Mouse (Mus musculus) layer of hippocampus, adult 8-10 months (tissue): ENCODE results near the gene Gm49325. TPM values are rescaled to one million over a fixed set of nuclear protein-coding genes. Genes with fewer than 3 reads are reported as not detected.
A peak's percentile ranks its signal among the peaks of the same experiment; 100 is the strongest.

Source experiments
- DNase-seq, 2 experiments: peaks; one replicate each; pipeline ENCODE4 v3.0.0; 2022; ENCODE audit warnings: low spot score in 2 of 2
- total RNA-seq, 4 experiments: library from RNA; stranded (reverse); gene quantifications; 2 replicates each; pipeline ENCODE4 v1.2.4; 2022

Gene Gm49325
- total RNA-seq, 4 experiments from 2014 or later = 7.6 to 33.3 (median 12.1) TPM

DNA sequence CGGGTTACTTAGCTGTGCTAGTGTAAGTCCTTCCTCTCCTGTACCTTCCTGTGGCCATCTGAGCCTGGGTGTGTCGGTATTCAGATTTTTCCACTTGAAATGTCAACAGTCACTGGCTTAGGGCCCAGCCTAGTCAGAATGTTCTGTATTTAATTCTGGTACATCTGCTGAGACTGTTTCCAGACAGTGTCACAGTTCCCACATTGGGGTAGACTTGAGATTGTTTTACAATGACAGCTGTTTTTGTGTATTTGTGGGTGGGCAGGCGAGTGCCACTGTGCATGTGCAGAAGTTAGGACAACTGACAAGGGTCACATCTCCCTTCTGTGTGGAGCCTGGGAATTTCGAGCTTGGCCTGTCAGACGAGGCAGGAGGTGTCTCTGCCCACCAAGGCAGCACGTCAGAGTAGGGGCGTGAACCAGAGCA is 18.6 kb downstream of the Gm49325 start:
- DNase-seq = peak; percentile 68 to 71

DNA sequence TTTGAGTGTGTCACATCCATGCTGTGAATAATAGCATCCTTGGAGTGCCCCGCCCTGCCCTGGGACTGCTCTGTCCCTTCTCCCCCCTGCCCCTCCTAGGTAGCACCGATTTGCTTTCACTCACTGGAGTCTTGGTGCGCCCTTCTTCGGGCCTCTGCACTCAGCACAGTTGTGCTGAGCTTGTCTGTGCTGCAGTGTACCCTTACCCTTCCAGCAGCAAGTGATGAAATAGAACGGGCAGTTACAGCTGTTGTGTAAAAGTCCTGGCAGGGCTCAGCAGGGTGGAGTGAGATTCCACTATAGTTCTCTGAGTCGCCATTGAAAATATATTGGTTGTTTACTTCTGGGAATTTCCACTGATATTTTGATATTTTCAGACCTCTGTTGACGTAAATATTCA is 20.0 kb downstream of the Gm49325 start:
- DNase-seq = no peak

DNA sequence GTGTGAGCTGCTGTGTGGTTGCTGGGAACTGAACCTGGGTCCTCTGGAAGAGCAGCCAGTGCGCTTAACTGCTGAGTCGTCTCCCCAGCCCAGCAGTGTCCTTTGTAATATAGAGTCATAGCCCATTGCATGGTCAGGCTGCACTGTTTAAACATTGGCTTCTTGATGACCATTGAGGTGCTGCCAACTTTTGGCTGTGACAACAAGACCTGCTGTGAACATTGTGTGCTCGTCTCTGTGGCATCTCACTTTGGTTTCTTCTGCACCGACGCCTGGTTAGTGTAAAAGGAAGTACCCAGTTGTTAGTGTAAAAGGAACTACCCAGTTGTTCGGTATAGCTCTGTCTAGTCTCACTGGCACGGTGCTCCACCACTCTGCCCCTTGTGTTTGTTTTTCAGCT is 20.6 kb downstream of the Gm49325 start:
- DNase-seq = no peak

DNA sequence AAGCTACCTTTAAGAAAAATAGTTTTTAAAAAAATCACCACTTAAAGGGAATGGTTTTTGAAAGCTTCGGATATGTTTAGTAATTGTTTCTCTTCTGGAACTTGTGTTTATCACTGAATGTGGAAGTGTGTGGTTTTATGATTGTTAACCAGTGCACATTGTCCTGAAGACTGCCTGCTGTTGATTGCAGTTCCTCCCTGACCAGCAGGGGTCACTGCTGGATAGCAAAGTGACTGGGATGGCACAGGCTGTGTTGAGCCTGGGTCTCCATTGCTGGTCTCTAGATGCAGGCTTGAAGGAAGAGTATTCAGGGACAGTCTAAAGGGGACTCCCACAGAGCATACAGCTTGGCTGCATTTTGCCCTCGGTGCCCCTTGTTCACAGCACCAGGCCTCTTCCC is 21.5 kb downstream of the Gm49325 start:
- DNase-seq = peak; percentile 65 to 87

DNA sequence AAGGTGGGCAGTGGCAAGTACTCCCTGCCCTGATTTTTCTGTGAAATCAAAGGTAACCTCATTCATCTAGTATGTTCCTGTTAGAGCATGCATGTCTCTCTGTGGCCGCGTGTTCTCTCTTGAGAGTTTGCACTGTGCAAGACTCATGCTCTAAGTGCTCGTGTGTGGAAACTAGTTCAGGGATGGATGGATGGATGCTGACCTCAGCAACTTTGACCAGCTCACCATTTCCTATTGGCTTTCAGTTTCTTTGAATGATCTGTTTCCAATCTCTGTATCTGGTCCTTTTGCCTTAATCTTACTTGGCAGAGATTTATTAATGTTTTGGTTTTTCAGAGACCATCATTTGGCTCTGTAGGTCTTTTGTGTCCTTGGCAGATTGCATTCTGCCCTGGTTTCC is 23.2 kb downstream of the Gm49325 start:
- DNase-seq = no peak

DNA sequence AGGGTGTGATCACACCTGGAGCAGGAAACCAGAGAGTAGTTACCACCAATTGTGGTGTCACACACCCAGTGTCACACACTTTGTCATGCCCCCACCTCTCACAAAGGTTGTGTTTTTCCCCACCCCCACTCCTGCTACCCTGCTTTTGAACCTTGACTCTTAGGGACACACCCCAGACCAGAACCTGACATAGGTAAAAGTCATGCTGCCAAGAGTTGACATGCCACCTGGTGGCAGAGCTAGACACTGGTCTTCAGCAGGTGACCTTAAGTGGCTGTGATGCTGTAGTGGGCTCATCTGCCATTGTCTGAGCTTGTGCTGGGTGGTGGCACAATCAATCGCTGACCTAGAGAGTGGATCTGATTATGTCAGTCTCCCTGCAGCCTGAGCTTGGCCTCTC is 24.0 kb downstream of the Gm49325 start:
- no peak for DNase-seq

DNA sequence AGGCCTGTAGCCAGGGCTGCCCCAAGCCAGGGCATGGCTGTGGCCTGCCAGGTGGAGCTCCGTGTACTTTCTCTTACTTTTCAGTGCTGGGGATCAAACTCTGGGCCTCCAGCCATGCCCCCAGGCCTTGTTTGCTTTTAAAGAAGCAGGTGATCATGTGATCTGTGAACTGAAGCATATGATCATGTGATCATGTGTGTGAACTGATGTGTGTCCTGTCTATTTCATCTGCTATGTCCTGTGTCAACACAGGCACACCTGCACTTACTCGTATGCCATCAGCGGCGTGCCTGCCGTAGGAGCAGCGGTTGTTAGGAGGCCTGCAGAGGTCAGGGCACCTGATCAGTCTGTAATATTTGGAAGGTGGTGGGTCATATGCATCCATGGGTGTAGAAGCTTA is 28.0 kb downstream of the Gm49325 start:
- no peak for DNase-seq

DNA sequence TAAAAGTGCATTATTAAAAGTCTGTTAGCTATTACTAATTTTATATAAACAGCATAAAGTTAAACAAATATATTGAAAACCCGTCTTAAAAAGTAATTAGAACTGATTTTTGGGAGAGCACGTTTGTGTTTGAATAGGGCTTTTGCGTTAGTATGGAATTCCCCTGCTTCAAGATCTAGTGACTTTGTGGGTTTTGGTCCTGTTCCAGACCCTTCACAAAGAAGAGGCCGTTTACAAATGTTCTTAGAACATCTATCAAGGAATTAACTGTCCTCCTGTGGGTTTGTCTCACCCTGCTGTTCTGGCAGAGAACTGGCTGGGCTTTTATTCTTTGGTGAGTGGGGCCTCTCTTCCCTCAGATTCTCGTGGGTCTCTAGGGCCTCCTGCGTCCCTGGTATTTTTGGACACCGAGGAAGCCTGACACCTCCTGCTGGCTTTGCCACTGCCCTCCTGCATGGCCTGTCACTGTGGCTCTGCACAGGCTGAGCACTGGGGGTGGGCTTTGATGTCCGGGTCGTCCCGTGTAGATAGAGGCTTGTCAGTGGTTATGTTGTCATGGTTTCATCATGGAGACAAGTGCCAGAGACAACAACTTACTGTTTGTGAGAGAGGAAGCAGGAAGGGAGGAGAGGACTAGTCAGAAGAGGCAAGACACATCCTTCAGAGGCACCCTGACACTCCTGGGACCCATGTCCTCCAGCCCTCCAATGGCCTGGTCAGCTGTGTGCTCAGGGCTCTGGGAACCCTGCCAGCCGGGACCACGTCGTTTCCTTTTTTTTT is 28.6 kb downstream of the Gm49325 start:
- DNase-seq = no peak

DNA sequence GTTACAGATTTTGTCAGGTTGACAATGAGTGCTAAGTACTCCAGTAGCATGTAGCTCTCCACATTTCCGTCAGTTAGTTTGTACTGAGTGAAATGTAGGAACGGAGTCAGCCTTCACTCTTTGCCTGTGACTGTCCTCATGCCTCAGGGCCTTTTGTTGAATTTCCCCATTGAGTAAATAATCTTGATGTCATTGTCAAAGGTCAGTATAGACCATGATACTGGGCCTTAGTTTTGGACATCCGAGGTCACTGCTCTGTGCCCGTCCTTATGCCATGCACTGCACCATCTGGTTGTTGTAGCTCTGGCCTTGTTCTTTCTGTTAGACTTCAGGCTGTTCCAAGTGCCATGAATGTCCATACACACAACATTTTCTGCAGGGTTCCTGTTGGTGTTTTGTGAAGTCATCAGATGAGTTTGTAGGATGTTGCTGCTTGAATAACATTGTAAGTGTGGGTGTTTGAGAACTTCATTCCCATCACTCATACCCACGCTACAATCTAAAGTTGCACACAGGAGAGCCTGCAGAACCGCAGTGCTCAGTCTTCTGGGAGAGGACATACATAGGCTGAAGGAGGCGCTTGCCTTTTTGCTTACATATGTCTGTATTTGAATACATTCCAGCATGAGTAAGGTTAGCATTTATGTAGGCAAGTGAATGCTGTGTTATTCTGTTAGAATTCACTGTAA is 30.4 kb downstream of the Gm49325 start:
- DNase-seq = no peak

DNA sequence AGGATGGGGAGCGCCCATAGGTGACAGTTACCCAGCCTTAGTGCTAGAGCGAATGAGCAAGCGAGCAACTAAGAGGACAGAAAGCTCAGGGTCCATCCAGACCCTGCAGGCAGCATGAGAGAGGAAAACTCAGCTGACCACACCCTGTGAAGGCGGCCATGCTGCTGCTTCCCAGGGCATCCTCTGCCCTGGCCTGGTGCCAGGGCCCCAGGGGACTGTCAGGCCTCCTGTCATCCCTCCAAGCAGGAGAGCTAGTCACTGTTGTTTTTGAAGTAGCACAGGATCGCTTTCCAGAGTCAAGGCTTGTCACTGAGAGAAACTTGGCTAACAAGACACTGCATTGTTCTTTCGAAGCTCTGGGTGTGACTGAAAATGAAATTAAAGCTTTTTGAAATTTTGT is 33.0 kb downstream of the Gm49325 start:
- DNase-seq = no peak

DNA sequence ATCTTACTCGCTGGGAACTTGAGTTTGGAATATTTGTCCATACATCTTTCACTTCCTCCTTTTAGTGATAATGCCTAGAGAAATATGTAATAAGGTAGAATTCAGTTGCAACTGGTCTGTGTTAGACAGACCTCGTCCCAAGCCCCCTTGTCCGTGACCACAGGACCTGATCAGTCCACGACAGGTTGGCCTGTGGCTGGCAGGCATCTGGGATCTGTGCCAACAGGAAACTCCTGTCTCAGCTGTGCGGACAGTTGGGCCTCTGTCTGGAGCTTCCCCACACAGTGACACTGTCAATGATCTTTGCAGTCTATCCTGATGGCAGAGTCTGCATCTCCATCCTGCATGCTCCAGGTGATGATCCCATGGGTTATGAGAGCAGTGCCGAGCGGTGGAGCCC is 37.2 kb downstream of the Gm49325 start:
- DNase-seq = no peak

DNA sequence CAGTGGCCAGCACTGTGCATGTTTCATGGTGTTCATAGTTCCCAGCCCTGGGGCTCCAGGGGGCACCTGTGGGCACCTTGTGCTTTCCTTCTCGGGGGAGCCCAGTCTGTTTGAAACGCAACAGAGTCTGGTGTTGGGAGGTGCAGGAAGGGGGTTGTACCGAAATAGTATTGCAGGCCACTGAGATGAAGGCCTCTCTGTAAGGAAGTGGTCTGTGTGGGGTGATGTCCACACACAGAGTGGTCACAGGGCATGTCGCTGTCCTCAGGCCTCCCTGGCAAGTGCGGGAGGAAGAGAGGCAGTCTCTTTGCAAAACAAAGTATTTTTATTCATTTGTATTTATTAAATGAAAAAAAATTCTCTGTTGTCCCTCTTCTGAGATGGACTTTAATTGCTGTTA is 39.6 kb downstream of the Gm49325 start:
- DNase-seq = no peak

DNA sequence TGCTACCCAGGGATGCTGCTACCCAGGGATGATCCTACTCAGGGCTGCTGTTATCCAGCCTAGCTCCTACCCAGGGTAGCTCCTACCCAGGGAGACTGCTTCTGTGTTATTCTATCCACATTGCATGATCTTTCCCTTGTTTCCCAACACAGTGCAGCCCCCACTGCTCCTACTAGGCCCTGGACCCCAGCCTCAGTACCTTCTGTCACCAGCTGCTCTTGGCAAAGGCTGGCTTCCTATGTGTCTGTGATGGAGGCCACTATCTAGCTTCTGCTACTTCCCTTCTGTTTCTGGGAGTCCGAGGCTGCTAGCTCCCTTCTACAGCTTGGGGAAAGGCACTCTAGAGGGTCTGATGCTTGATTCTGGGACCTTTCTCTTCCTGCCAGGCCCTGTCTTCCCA is 41.5 kb downstream of the Gm49325 start:
- no peak for DNase-seq

DNA sequence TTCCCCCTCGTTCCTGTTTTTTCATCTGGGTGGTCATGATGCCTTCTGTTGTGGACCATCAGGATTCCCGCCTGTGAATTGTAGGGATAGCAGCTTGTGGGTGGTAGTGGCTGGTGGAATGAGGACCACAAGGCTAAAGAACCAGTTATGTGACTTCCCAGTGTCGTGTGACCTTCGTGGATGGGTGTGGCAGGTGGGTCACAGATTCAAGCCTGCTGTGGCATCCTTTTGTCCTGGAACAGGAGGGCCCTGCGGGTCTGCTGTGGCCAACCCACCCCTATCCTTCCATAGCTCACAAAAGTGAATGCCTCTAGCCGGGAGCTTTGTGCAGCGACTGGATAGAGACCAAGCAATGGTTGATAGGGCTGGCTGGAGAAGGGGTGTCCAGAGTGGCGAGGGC is 41.9 kb downstream of the Gm49325 start:
- no peak for DNase-seq

DNA sequence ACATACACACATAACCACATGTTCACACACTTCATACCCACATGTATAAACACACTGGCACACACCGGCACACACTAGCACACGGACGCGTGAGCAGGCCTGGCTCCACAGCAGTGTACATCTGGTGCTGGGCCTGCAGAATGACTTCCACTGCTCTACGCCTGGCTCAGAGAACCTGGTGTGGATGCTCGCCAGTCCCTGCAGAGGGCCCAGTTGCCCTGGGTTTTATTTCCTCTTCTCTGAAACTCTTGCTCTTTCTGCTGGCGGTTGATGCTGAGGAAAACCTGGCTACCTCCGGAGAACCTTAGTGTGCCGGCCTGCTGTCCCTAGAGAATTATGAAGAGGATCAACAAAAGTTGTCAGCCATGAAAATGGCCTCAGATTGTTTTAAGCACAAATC is 46.0 kb downstream of the Gm49325 start:
- DNase-seq = no peak

DNA sequence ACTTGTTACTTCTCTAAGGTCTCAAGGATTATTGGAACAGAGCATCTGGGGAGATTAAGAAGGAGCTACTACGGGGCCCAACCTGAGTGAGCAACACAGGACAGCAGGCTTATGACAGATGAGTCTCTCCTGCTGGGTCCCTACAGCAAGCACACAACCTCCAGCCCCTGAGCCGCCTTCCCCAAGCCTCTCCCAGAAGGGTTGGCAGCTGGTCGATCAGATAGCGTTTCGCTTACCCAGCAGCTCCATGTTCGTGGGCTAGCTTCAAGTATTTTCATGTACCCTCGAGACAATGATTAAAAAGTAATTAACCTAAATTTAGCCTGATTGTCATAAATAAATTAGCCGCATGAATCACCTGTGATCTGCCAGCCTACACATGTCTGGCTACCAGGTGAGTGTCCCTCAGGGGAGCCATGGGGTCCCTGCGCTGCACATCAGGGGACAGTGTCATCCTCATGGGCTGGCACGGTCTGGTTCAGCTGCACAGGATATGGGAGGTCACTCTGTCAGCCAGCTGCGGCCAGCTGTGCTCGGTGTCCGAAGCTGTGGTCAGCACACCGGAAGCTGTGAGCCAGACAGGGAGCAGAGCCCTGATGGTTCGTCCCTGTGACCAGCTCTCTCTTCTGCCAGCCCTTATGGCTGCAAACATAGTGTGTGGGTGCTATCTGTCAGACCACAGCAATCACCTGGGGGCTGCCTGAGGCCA is 52.4 kb downstream of the Gm49325 start:
- no peak for DNase-seq

DNA sequence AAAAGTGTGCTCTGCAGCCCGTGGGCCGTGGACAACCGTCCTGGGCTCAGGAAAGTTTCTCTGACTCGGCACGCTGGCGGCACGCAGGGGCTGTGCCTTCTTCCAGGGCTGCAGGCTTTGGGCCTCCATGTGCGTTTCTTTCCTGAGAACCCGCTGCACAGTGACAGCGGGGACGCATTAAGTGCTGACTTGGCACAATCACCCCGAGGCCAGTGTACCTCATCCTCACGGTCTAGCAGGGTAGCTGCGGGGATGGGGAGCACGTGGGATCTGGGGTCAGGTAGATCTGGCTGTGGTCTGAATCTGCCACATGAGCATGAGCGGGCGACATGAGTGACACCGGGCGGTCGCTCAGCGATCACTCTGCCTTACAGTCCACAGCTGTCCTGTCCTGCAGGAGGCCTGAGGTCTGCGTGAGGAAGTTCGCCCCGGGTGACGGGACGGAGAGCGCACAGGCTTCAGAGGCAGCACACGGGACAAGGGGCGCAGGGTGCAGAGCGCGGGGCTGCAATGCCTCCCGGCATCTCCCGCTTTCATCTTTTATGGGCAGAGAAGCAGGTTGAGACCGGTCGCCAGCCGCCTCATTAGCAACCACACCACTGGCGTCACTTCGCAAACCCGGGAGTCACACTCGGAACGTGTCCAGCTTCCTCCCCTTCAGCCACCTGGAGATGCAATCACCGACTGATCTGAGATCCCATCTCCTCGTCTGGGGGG is 58.1 kb downstream of the Gm49325 start:
- DNase-seq = no peak

DNA sequence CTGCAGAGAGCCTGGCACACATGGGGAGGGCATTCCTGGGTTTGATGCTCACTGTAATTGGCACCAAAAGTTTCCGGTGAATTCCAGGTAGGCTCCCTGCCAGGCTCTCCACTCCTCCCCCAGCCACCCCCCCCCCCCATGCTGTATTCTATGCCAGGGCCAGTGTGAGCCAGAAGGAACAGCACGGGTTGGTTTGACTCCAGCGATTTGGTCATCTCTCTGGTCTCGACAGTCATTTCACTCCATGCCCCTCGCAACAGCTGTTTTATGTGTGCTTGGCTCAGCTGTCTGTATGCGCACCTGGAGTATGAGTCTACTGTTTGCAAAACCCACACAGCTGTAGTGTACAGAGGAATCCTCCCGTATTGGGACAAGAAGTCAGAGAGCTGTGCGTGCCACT is 60.3 kb downstream of the Gm49325 start:
- no peak for DNase-seq

DNA sequence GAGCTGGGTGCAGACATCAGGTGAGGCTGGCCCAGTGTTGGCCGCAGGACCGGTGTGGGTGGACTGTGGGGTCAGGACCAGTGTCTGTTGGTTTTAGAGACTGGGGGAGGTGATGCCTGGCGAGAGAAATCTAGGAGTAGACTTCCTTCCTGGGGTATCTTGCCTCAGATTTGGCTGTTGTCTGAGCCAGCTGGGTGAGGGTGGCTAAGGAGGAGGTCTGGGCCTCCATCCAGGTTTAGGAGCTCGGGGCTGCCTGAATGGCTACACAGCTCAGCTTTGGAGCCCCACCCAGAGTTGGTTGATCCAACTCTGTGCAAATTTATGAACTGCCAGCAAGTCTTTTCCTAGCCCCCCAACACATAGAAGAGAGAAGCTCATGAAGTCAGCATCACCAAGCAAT is 61.4 kb downstream of the Gm49325 start:
- DNase-seq = no peak

DNA sequence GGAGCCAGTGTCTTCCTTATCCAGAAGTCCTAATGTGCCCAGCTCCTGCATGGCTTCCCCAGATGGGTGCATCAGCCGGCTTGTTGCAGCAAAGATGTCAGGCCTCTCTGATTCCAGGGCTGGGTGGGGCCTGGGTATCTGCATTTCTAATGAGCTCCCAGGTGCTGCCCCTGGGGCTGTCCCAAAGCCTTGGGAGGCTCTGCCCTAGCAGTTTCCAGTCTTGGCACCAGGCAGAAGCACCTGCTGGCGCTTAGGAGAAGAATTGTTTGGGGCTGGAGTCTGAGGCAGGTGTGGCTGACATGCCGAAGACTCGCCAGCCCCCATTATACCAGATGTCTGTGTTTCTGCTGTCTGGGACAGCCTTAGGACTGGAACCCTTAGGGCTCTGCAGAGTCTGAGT is 64.7 kb downstream of the Gm49325 start:
- DNase-seq = no peak

DNA sequence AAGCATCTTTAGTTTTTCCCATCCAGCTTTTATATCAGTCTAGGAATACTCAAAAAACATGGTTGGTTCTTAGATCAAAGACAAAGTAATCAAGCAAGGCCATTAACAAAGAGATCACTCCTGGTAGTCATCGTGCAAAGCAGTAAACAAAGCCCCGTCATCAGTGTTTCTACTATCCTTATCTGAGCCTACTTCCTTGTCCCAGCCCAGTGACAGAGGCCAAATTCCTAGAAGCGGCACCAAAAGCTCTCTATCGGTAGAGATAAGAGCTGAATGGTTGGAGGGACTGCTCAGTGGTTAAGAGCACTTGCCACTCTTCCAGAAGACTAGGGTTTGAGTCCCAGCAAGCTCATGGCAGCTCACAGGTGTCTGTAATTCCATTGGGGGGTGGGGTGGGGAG is 65.5 kb downstream of the Gm49325 start:
- no peak for DNase-seq

DNA sequence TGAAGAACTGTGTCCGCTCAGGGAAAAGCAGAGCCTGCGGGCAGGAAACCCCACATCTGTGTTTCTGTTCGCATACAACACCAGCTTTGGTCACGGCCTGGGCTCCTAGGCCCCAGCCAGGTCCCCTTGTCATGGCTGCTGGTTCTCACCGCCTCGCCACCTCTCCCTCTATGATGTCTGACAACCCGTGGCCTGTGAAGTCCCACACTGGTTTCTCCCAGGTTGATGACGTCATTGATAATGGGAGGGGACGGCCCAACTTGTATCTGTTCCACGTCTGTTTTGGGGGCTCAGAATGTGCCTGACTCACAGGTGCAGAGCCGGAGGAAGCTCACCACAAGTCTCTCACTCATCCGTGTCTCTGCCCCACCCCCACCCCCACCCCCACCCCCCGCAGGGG is 67.8 kb downstream of the Gm49325 start:
- DNase-seq = no peak
